Mouse (Mus musculus) adrenal gland, adult 18-20 months (tissue): Measurements from ENCODE around the gene Olfr1137. TPM values are rescaled to one million over a fixed set of nuclear protein-coding genes. Genes with fewer than 3 reads are reported as not detected.

Source experiments
- DNase-seq, 2 experiments: peaks; one replicate each; pipeline ENCODE4 v3.0.0; 2021 to 2022; ENCODE audit warnings: low spot score in 2 of 2
- long read RNA-seq, 2 experiments: library from polyadenylated mRNA; stranded (forward); transcript quantifications; one replicate each; pipeline ENCODE4 v2.0.0; 2021
- total RNA-seq, 2 experiments: library from RNA; stranded (reverse); gene quantifications; 1 replicate in 1 of 2; 2 replicates in 1 of 2; pipeline ENCODE4 v1.2.3; 2021

Gene Olfr1137
- not detected for total RNA-seq
- long read RNA-seq, experiment 1, result 0 reads
- long read RNA-seq, experiment 2, result 0 reads

GRCm38 (mm10) chr2:87713079-87713478 is at the start of gene Olfr1137:
Gene Olfr1137 (minus strand): TSS chr2:87713179.
- no peak for DNase-seq

- no peak for DNase-seq
Measured at GRCm38 (mm10) chr2:87753891-87754290, 40.9 kb upstream of the Olfr1137 start, which contains the start of gene Olfr1141. Gene Olfr1141 (minus strand): TSS chr2:87753991.

DNA sequence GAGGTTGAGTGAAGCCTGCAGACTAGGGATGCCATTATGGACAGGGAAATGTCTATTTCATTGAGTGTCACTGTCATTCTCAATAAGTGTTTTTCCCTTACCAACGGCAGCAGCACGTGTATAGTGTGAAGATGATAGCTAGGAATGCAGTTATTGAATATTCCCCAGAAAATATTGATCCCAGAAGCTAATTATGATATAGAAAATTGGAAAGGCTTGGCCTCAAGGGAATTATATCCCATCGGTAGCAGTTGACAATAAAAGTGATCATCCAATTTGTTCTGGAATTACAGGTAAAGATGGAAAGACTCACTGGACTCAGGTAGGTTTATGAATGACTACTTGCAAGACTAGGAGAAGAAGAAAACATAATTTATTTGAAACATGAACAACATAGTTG is 30.5 kb upstream of the Olfr1137 start, which contains the start of gene Olfr1140:
Gene Olfr1140 (plus strand): TSS at position 301 of the 400 bp plus-strand sequence.
- DNase-seq, result no peak

GRCm38 (mm10) chr2:87739878-87740277 is 26.9 kb upstream of the Olfr1137 start, which contains the start of gene Olfr1138:
Gene Olfr1138 (minus strand): TSS chr2:87739978.
- no peak for DNase-seq

- DNase-seq, result no peak
Measured at GRCm38 (mm10) chr2:87693847-87694246, 19.1 kb downstream of the Olfr1137 start, which contains the start of gene Olfr1136. Gene Olfr1136 (minus strand): TSS chr2:87693947.

DNA sequence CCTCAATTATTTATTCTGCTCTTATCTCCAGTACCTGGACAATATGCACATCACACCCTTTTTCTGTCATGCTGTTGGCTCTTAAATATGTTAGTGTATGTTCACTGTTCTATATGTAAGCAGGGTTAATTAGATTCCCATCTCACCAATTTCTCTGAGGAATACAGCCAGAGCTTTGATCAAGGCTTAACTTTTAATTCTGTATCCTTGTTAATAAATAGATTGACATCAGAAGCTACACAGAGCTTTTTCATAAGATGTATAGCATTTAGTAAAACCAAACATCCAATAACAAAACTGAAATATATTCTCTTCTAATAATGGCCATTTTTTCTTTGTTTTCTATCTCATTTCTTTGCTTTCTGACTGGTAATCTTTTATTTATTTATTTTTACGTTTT is 39.4 kb downstream of the Olfr1137 start, which contains the start of gene Olfr1135:
Gene Olfr1135 (minus strand): TSS at position 101 of the 400 bp plus-strand sequence.
- no peak for DNase-seq

Other genes starting within 250 kb of the Olfr1137 start
- not detected for gene Pramel7, start 216.1 kb downstream of the Olfr1137 start, total RNA-seq
- not detected for gene Pramel6, start 206.6 kb downstream of the Olfr1137 start, total RNA-seq
- gene Olfr153, start 181.4 kb downstream of the Olfr1137 start, total RNA-seq, result not detected
- not detected for gene Olfr1128, start 167.6 kb downstream of the Olfr1137 start, total RNA-seq
- gene Olfr1129, start 139.3 kb downstream of the Olfr1137 start, total RNA-seq, result not detected
- gene Olfr1130, start 107.0 kb downstream of the Olfr1137 start, total RNA-seq, result not detected
- gene Olfr1131, start 86.1 kb downstream of the Olfr1137 start, total RNA-seq, result not detected
- not detected for gene Olfr1132, start 75.6 kb downstream of the Olfr1137 start, total RNA-seq
- gene Olfr1133, start 65.8 kb downstream of the Olfr1137 start, total RNA-seq, result not detected
- gene Olfr1134, start 54.7 kb downstream of the Olfr1137 start, total RNA-seq, result not detected
- gene Olfr1135, start 39.5 kb downstream of the Olfr1137 start, total RNA-seq, result not detected
- not detected for gene Olfr1136, start 19.2 kb downstream of the Olfr1137 start, total RNA-seq
- gene Olfr1138, start 26.8 kb upstream of the Olfr1137 start, total RNA-seq, result not detected
- not detected for gene Olfr1140, start 30.6 kb upstream of the Olfr1137 start, total RNA-seq
- gene Olfr1141, start 40.8 kb upstream of the Olfr1137 start, total RNA-seq, result not detected
- not detected for gene Olfr152, start 66.3 kb upstream of the Olfr1137 start, total RNA-seq
- not detected for gene Olfr1143, start 87.4 kb upstream of the Olfr1137 start, total RNA-seq
- gene Olfr1145, start 96.6 kb upstream of the Olfr1137 start, total RNA-seq, result not detected
- not detected for gene Olfr1148, start 117.4 kb upstream of the Olfr1137 start, total RNA-seq
- gene Olfr1150-ps1, start 130.8 kb upstream of the Olfr1137 start, total RNA-seq, result not detected
- not detected for gene Olfr1151, start 142.7 kb upstream of the Olfr1137 start, total RNA-seq
- gene Olfr1152, start 153.3 kb upstream of the Olfr1137 start, total RNA-seq, result not detected
- gene Olfr1153, start 181.8 kb upstream of the Olfr1137 start, total RNA-seq, result not detected
- not detected for gene Olfr1154, start 192.0 kb upstream of the Olfr1137 start, total RNA-seq
- gene Olfr1155, start 232.0 kb upstream of the Olfr1137 start, total RNA-seq, result not detected
- not detected for gene Olfr1156, start 239.9 kb upstream of the Olfr1137 start, total RNA-seq